Mouse (Mus musculus) stomach, embryonic 15.5 days (tissue): ENCODE measurements around the gene Nup107. TPM values are rescaled to one million over a fixed set of nuclear protein-coding genes. Genes with fewer than 3 reads are reported as not detected.
A peak's percentile ranks its signal among the peaks of the same experiment; 100 is the strongest.

Experiments used
- ATAC-seq: fragments of 200-750 bp; cut with Nextera tagmentation; 2 replicates; pipeline ENCODE4 v1.8.0; 2017; ENCODE audit warnings: low read depth, moderate number of reproducible peaks, moderate TSS enrichment; ENCODE audit not compliant: insufficient read depth, low FRiP score
- H3K27ac ChIP-seq: fragments of 300-500 bp; sonication (generic); 2 replicates; pipeline ENCODE4 v1.5.1; 2015; ENCODE audit warnings: mild to moderate bottlenecking, inconsistent platforms
- H3K27me3 ChIP-seq: fragments of 300-500 bp; sonication (generic); replicated peaks from 2 replicates; pipeline ENCODE4 v1.6.1; 2015; ENCODE audit warnings: inconsistent platforms
- H3K36me3 ChIP-seq: fragments of 300-500 bp; sonication (generic); 2 replicates; pipeline ENCODE4 v1.6.1; 2015; ENCODE audit warnings: inconsistent platforms
- H3K4me1 ChIP-seq: fragments of 300-500 bp; sonication (generic); 2 replicates; pipeline ENCODE4 v1.6.1; 2015; ENCODE audit warnings: inconsistent platforms
- H3K4me2 ChIP-seq: fragments of 300-500 bp; sonication (generic); 2 replicates; pipeline ENCODE4 v1.6.1; 2015; ENCODE audit warnings: mild to moderate bottlenecking, inconsistent platforms
- H3K4me3 ChIP-seq: fragments of 300-500 bp; sonication (generic); replicated peaks from 2 replicates; pipeline ENCODE4 v1.5.1; 2015; ENCODE audit warnings: inconsistent platforms
- H3K9ac ChIP-seq: fragments of 300-500 bp; sonication (generic); 2 replicates; pipeline ENCODE4 v1.6.1; 2015; ENCODE audit warnings: inconsistent platforms
- H3K9me3 ChIP-seq: fragments of 300-500 bp; sonication (generic); 2 replicates; pipeline ENCODE4 v1.6.1; 2016; ENCODE audit warnings: inconsistent platforms
- WGBS: fragments of 180-500 bp; shearing (Covaris S2); methylation state at CpG from one replicate; pipeline ENCODE4 v1.1.7; 2015; 5-methylcytosine and 5-hydroxymethylcytosine counted together
- polyA plus RNA-seq: library from polyadenylated mRNA; unstranded; fragments of >200 nt; fragmentation: Nextera tagmentation; extraction: Ambion mirVana; gene quantifications from 2 replicates; pipeline ENCODE4 v1.2.1, GENCODE M21; 2015

Nup107 gene
- polyA plus RNA-seq, 1 experiment from 2014 or later = 64.8 TPM

GRCm38 (mm10) chr10:117712871-117713270 is 79.6 kb downstream of the Nup107 start:
- no peak for ATAC-seq
- no peak overlapping the region for H3K27ac ChIP-seq

GRCm38 (mm10) chr10:117712191-117712754 is 80.2 kb downstream of the Nup107 start:
- Histone ChIP-seq H3K27ac (no peak overlapping the region), H3K27me3 (no peaks in the 10 kb centered on the region), H3K36me3 (no peaks in the 10 kb centered on the region), H3K9me3 (no peaks in the 10 kb centered on the region), H3K4me2 (no peak overlapping the region), H3K9ac (no peak overlapping the region), H3K4me3 (no peak overlapping the region), H3K4me1 (peaks cover 11% of the 10 kb centered on the region; the same call in 1 of the 2 replicates)
- WGBS = 88% methylated on average over 9 of the region's 9 CpGs
- ATAC-seq = no peak

More at GRCm38 (mm10) chr10:117712871-117713270, 79.6 kb downstream of the Nup107 start:
- Histone ChIP-seq H3K4me3 (no peak overlapping the region), H3K36me3 (no peaks in the 10 kb centered on the region), H3K9me3 (no peaks in the 10 kb centered on the region), H3K9ac (no peak overlapping the region), H3K4me1 (peaks cover 14% of the 10 kb centered on the region; the same call in 1 of the 2 replicates), H3K4me2 (no peak overlapping the region), H3K27me3 (no peaks in the 10 kb centered on the region)
- 90% methylated on average over 9 of the region's 9 CpGs for WGBS

GRCm38 (mm10) chr10:117711408-117711807 is 81.1 kb downstream of the Nup107 start:
- Histone ChIP-seq H3K4me1 (peaks cover 10% of the 10 kb centered on the region; the same call in 1 of the 2 replicates), H3K27me3 (no peaks in the 10 kb centered on the region), H3K27ac (peak overlapping the region; percentile 59; the same call in 1 of the 2 replicates), H3K4me3 (peak overlapping the region; percentile 99; the same call in 1 of the 2 replicates), H3K9me3 (no peaks in the 10 kb centered on the region), H3K36me3 (peaks cover 6% of the 10 kb centered on the region), H3K4me2 (peak overlapping the region; percentile 68), H3K9ac (no peak overlapping the region; the same call in 1 of the 2 replicates)
- no peak for ATAC-seq
- 59% methylated on average over 5 of the region's 5 CpGs for WGBS

GRCm38 (mm10) chr10:117710604-117711141 is 81.8 kb downstream of the Nup107 start, which contains the start of gene Mdm2:
Gene Mdm2 (minus strand): TSS chr10:117710758.
- Histone ChIP-seq H3K27me3 (no peaks in the 10 kb centered on the region), H3K4me3 (peak within 1 kb of the TSS; percentile 99), H3K9ac (peak within 1 kb of the TSS; percentile 99), H3K9me3 (no peaks in the 10 kb centered on the region), H3K36me3 (peaks cover 9% of the 10 kb centered on the region), H3K27ac (peak within 1 kb of the TSS; percentile 99), H3K4me2 (peak within 1 kb of the TSS; percentile 68), H3K4me1 (peaks cover 10% of the 10 kb centered on the region; the same call in 1 of the 2 replicates)
- peak; percentile 96 for ATAC-seq
- WGBS = under 1% methylated on average over 52 of the region's 52 CpGs

- under 1% methylated on average over 61 of the region's 71 CpGs for WGBS
- Histone ChIP-seq H3K27me3 (no peaks in the 10 kb centered on the region), H3K4me3 (peak overlapping the region; percentile 99), H3K9me3 (no peaks in the 10 kb centered on the region), H3K27ac (peak overlapping the region; percentile 99), H3K4me1 (peaks cover 10% of the 10 kb centered on the region; the same call in 1 of the 2 replicates), H3K9ac (peak overlapping the region; percentile 99), H3K36me3 (peaks cover 12% of the 10 kb centered on the region), H3K4me2 (peak overlapping the region; percentile 68)
- ATAC-seq = peak; percentile 76
Observed at GRCm38 (mm10) chr10:117709930-117710603, 82.4 kb downstream of the Nup107 start.

GRCm38 (mm10) chr10:117709326-117709830 is 83.1 kb downstream of the Nup107 start:
- WGBS = 36% methylated on average over 12 of the region's 12 CpGs
- H3K27me3 ChIP-seq = no peaks in the 10 kb centered on the region

DNA sequence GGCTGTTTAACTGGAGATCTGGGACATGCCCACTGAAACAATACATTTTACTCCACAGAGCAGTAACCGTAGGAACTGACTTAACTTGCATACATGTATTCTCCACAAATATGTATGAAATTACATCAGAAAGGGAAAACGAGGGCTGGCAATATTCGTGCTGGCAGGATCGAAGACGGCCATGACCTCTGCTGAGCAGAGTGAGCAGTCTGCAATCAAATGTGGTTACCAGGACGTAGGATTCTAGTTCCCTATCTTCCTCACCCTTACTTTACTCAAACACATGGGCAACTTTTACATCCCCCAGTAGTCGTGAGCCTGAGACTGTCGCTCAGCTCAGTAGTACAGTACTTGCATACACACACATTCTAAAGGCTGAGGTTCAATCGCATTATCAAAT is 83.6 kb downstream of the Nup107 start:
- Histone ChIP-seq H3K4me2 (peak overlapping the region; percentile 68), H3K4me3 (peak overlapping the region; percentile 99), H3K9ac (no peak overlapping the region), H3K27ac (no peak overlapping the region), H3K36me3 (peaks cover 19% of the 10 kb centered on the region), H3K9me3 (no peaks in the 10 kb centered on the region), H3K4me1 (peaks cover 10% of the 10 kb centered on the region; the same call in 1 of the 2 replicates), H3K27me3 (no peaks in the 10 kb centered on the region)
- 71% methylated on average over 9 of the region's 9 CpGs for WGBS
- no peak for ATAC-seq

More at GRCm38 (mm10) chr10:117709326-117709830, 83.1 kb downstream of the Nup107 start:
- Histone ChIP-seq H3K36me3 (peaks cover 17% of the 10 kb centered on the region), H3K9ac (peak overlapping the region; percentile 99), H3K4me3 (peak overlapping the region; percentile 99), H3K9me3 (no peaks in the 10 kb centered on the region), H3K27ac (peak overlapping the region; percentile 99; the same call in 1 of the 2 replicates), H3K4me1 (peaks cover 10% of the 10 kb centered on the region; the same call in 1 of the 2 replicates), H3K4me2 (peak overlapping the region; percentile 68)
- no peak for ATAC-seq

DNA sequence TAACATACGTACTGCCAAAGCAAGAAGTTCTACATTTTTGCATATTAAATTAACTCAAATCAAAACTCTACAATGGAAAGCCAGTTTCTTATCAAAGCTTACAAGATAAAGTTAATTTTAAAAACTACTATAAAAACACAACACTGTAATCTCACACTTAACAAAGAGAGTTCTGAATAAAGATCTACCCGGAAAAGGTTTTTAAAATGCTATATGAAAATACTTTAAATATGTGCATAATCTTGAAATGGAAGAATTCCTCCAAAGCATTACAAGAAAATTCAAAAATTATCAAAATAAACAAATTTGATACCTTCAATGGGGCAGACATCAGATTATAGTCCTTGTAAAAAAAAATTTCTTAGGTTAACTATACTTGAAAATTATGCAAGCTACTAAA is 84.1 kb downstream of the Nup107 start:
- Histone ChIP-seq H3K4me2 (no peak overlapping the region), H3K27ac (no peak overlapping the region), H3K9ac (no peak overlapping the region), H3K27me3 (no peaks in the 10 kb centered on the region), H3K4me1 (peaks cover 10% of the 10 kb centered on the region; the same call in 1 of the 2 replicates), H3K4me3 (no peak overlapping the region), H3K36me3 (peaks cover 21% of the 10 kb centered on the region), H3K9me3 (no peaks in the 10 kb centered on the region)
- no peak for ATAC-seq
- WGBS = 87% methylated on average over 2 of the region's 2 CpGs

DNA sequence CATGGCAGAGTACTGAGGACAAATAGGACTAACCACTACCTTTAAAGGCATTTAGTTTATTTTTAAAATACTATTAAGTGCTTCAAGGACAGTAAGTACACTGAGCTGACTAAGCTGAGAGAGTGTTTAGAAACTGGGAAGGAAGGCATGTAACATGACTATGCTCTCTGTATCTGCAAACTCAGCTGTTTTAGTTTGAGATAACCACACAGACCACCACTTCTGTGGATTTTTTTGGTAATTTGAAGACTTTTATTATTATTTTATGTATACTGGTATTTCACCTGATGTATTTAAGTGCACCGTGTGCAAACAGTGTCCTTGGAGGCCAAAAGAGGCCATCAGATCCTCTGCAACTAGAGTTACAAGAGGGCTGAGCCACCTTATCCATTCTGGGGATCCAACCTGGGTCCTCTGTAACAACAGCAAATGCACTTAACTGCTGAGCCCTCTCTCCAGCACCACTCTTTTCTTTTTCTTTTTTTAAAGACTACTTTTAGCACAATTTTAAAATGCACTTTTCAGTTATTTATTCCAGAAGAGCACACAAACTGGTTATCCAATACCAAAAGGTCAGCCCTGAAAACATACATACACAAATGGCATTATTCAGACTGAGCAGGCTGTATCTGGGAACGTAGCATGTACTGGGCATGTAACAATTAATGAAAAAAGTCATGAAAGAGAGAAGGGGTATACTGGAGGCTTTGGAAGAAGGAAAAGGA is 85.2 kb downstream of the Nup107 start:
- Histone ChIP-seq H3K9ac (no peak overlapping the region), H3K9me3 (no peaks in the 10 kb centered on the region), H3K27me3 (no peaks in the 10 kb centered on the region), H3K4me3 (no peak overlapping the region), H3K4me2 (no peak overlapping the region), H3K36me3 (peaks cover 28% of the 10 kb centered on the region), H3K27ac (no peak overlapping the region), H3K4me1 (peaks cover 10% of the 10 kb centered on the region; the same call in 1 of the 2 replicates)
- no peak for ATAC-seq
- WGBS = 88% methylated on average over 2 of the region's 2 CpGs

GRCm38 (mm10) chr10:117706440-117706839 is 86.1 kb downstream of the Nup107 start:
- Histone ChIP-seq H3K9me3 (no peaks in the 10 kb centered on the region), H3K36me3 (peaks cover 34% of the 10 kb centered on the region), H3K4me2 (no peak overlapping the region), H3K27me3 (no peaks in the 10 kb centered on the region), H3K4me3 (no peak overlapping the region), H3K27ac (no peak overlapping the region), H3K9ac (no peak overlapping the region), H3K4me1 (peaks cover 7% of the 10 kb centered on the region; the same call in 1 of the 2 replicates)
- 88% methylated on average over 6 of the region's 6 CpGs for WGBS
- ATAC-seq = no peak

DNA sequence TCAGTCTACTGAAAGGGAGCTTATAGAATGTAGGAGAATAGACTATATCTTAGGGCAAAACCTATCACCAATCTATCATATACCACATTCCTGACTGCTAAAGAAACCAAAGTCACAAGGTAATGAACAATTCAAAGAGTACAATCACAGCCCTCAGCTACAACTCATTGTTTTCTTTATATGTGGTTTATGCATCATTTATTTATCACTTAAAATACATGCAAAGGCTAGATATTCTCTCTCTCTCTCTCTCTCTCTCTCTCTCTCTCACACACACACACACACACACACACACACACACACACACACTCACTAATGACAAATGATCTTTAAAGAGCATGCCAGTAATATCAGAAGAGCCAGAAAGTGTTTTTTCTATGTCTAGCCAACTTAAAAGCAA is 86.7 kb downstream of the Nup107 start:
- Histone ChIP-seq H3K27ac (no peak overlapping the region), H3K36me3 (peaks cover 34% of the 10 kb centered on the region), H3K9ac (no peak overlapping the region), H3K9me3 (no peaks in the 10 kb centered on the region), H3K27me3 (no peaks in the 10 kb centered on the region), H3K4me1 (0 out of 2 replicates have a peak, but pooled peaks cover 4% of the 10 kb centered on the region), H3K4me2 (no peak overlapping the region), H3K4me3 (no peak overlapping the region)
- ATAC-seq = no peak
